Mouse (Mus musculus) left cerebral cortex, adult 18-20 months (tissue): ENCODE measurements at regions not wholly inside any gene's neighbourhood (a gene's known extent, or its start where the extent isn't known, plus 50 kb on each side); places are given as distances from the start of the nearest gene placed in this dataset.
A peak's percentile ranks its signal among the peaks of the same experiment; 100 is the strongest.

Experiments
- DNase-seq, 2 experiments: peaks; one replicate each; pipeline ENCODE4 v3.0.0; 2021 to 2022; ENCODE audit warnings: low spot score in 2 of 2, mixed read lengths in 1 of 2

- DNase-seq = peak; percentile 53 to 72
Observed at GRCm38 (mm10) chr5:64022633-64023323, 54.1 kb upstream of the Rell1 start.

GRCm38 (mm10) chr5:64023324-64023650, 54.6 kb upstream of the Rell1 start:
- no peak for DNase-seq

- DNase-seq = no peak
Observed at GRCm38 (mm10) chr5:64024420-64024819, 55.7 kb upstream of the Rell1 start.

GRCm38 (mm10) chr5:64027733-64028132, 59.0 kb upstream of the Rell1 start:
- DNase-seq = no peak

- no peak for DNase-seq
Observed at GRCm38 (mm10) chr5:64029622-64030145, 61.0 kb upstream of the Rell1 start.

GRCm38 (mm10) chr5:64030281-64030960, 61.7 kb upstream of the Rell1 start:
- peak in 1 of 2 experiments; percentile 12 for DNase-seq

GRCm38 (mm10) chr5:64038394-64038793, 54.4 kb upstream of the Pgm2 start:
- DNase-seq = no peak

- DNase-seq = no peak
Observed at GRCm38 (mm10) chr5:64040676-64041075, 52.1 kb upstream of the Pgm2 start.
